In the genomic region with DNA sequence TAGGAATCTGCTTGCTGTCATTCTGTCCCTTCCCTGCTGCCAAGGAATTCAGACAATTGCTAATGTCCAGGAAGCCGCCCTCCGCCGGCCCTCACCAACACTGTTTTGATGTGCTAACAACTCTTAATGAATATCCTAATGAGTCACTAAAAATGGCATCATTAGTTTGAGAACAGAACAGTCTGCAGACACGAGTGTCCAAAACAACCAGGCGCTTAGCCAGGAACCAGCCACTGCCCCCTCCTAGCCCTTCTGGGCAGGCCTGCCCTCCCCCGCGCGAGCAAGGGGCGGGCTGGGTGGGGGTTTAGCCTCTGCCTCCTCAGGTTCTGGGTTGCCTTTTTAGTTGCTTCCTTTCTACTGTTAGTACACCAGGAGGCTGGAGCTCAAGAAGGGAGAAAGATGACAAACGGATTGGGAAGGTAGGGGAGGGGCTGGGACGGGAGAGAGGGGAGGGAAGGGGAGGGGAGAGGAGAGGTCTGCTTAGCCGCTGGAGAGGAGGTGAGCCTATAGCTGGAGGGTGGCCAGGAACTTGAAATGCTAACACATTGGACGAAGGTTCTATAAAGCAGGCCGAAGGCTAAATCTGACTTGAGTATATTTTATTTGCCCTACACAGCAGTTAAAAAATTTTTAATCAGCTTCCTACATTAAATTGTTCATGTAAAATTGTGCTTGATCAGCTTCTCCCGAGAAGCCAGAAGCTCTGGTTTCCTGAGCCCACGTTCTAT, we compare ENCODE assay signal across 14 mouse cellular contexts. TPM values are rescaled to one million over a fixed set of nuclear protein-coding genes. Genes with fewer than 3 reads are reported as not detected.
A peak's percentile ranks its signal among the peaks of the same experiment; 100 is the strongest.
DNase-seq lines count a peak whose midpoint lies in the region; ATAC-seq lines count a peak whose summit lies in the region.
"Had no signal": no experiment of that assay in that cellular context is flagged by ENCODE, and none has a peak within 500 bp of the region (broad histone marks: within the 10 kb centered on the region; RNA-seq: fewer than 3 reads in every experiment).

No protein-coding gene starts in this region.

- H3K4me1 ChIP-seq in kidney, embryonic 16.5 days (ENCODE audit: insufficient read depth, low read length) = peaks cover 4% of the 10 kb centered on the region
- H3K4me1 ChIP-seq in kidney, embryonic 14.5 days (ENCODE audit: control insufficient read depth, insufficient read depth, low read length) = no peaks in the 10 kb centered on the region
- peaks cover 19% of the 10 kb centered on the region for H3K4me1 ChIP-seq in midbrain, embryonic 14.5 days (ENCODE audit: control insufficient read depth, insufficient read depth, low read length)
- H3K4me1 ChIP-seq in midbrain, embryonic 10.5 days = peaks cover 28% of the 10 kb centered on the region
- H3K4me1 ChIP-seq in forebrain, embryonic 13.5 days = peaks cover 18% of the 10 kb centered on the region
- H3K4me1 ChIP-seq in midbrain, embryonic 15.5 days = peaks cover 18% of the 10 kb centered on the region

- H3K4me3 ChIP-seq in kidney, embryonic 16.5 days (ENCODE audit: low read length) = no peak overlapping the region
- H3K4me3 ChIP-seq in kidney, embryonic 14.5 days (ENCODE audit: low read length) = no peak overlapping the region
- no peak overlapping the region for H3K4me3 ChIP-seq in midbrain, embryonic 14.5 days (replicated peaks; ENCODE audit: low read depth, low read length)
- no peak overlapping the region for H3K4me3 ChIP-seq in midbrain, embryonic 10.5 days
- no peak overlapping the region for H3K4me3 ChIP-seq in forebrain, embryonic 13.5 days
- H3K4me3 ChIP-seq in midbrain, embryonic 15.5 days = no peak overlapping the region

- no peak overlapping the region for H3K27ac ChIP-seq in kidney, embryonic 16.5 days (ENCODE audit: low read length)
- H3K27ac ChIP-seq in kidney, embryonic 14.5 days (ENCODE audit: low read depth, low read length) = no peak overlapping the region
- H3K27ac ChIP-seq in midbrain, embryonic 14.5 days (replicated peaks; ENCODE audit: low read depth, low read length) = no peak overlapping the region
- H3K27ac ChIP-seq in midbrain, embryonic 10.5 days (replicated peaks) = no peak overlapping the region
- no peak overlapping the region; the same call in 1 of the 2 replicates for H3K27ac ChIP-seq in forebrain, embryonic 13.5 days
- H3K27ac ChIP-seq in midbrain, embryonic 15.5 days = no peak overlapping the region

- peaks cover 32% of the 10 kb centered on the region for H3K27me3 ChIP-seq in kidney, embryonic 16.5 days (ENCODE audit: insufficient read depth, low read length)
- peaks cover 23% of the 10 kb centered on the region for H3K27me3 ChIP-seq in kidney, embryonic 14.5 days (ENCODE audit: control insufficient read depth, insufficient read depth, low read length)
- H3K27me3 ChIP-seq in midbrain, embryonic 14.5 days (ENCODE audit: control insufficient read depth, insufficient read depth, low read length) = no peaks in the 10 kb centered on the region
- H3K27me3 ChIP-seq in midbrain, embryonic 10.5 days (ENCODE audit: low read depth, poor library complexity, severe bottlenecking) = peaks cover 55% of the 10 kb centered on the region
- H3K27me3 ChIP-seq in forebrain, embryonic 13.5 days = peaks cover 21% of the 10 kb centered on the region
- H3K27me3 ChIP-seq in midbrain, embryonic 15.5 days (replicated peaks) = no peaks in the 10 kb centered on the region; the same call in 1 of the 2 replicates

- H3K4me2 ChIP-seq in kidney, embryonic 16.5 days (replicated peaks; ENCODE audit: low read depth, low read length) = peak overlapping the region; percentile 27; the same call in 1 of the 2 replicates
- no peak overlapping the region for H3K4me2 ChIP-seq in kidney, embryonic 14.5 days (replicated peaks; ENCODE audit: low read depth, low read length)
- H3K4me2 ChIP-seq in midbrain, embryonic 14.5 days (ENCODE audit: low read length) = no peak overlapping the region
- H3K4me2 ChIP-seq in forebrain, embryonic 13.5 days = peak overlapping the region; percentile 30
- H3K4me2 ChIP-seq in midbrain, embryonic 15.5 days = no peak overlapping the region

- DNase-seq in midbrain, embryonic 14.5 days = peak; percentile 47
- DNase-seq in midbrain, embryonic 10.5 days (ENCODE audit: low spot score) = no peak
- no peak for DNase-seq in liver
- DNase-seq in thymus, postnatal 10 days (ENCODE audit: low spot score in 2 of 2) = no peak
- DNase-seq: adrenal gland, postnatal 10 days; B cell, adult 2 months; cerebellum, adult 11-12 months; kidney, adult 18-20 months; right cerebral cortex, postnatal 14 days; thymus, postnatal 14 days had no signal

- H3K36me3 ChIP-seq in kidney, embryonic 16.5 days (ENCODE audit: insufficient read depth, low read length) = no peaks in the 10 kb centered on the region
- H3K36me3 ChIP-seq in kidney, embryonic 14.5 days (ENCODE audit: control insufficient read depth, insufficient read depth, low read length) = no peaks in the 10 kb centered on the region
- H3K36me3 ChIP-seq in midbrain, embryonic 14.5 days (ENCODE audit: control insufficient read depth, insufficient read depth, low read length) = no peaks in the 10 kb centered on the region
- H3K36me3 ChIP-seq in midbrain, embryonic 10.5 days = no peaks in the 10 kb centered on the region
- H3K36me3 ChIP-seq in forebrain, embryonic 13.5 days (ENCODE audit: poor library complexity, severe bottlenecking) = no peaks in the 10 kb centered on the region
- no peaks in the 10 kb centered on the region for H3K36me3 ChIP-seq in midbrain, embryonic 15.5 days (replicated peaks)

- no peaks in the 10 kb centered on the region; the same call in 1 of the 2 replicates for H3K9me3 ChIP-seq in kidney, embryonic 16.5 days (ENCODE audit: low read length)
- no peaks in the 10 kb centered on the region; the same call in 1 of the 2 replicates for H3K9me3 ChIP-seq in kidney, embryonic 14.5 days (ENCODE audit: control insufficient read depth, low read length)
- H3K9me3 ChIP-seq in midbrain, embryonic 14.5 days (ENCODE audit: control insufficient read depth, low read length) = no peaks in the 10 kb centered on the region
- no peaks in the 10 kb centered on the region; the same call in 1 of the 2 replicates for H3K9me3 ChIP-seq in midbrain, embryonic 10.5 days (replicated peaks)
- no peaks in the 10 kb centered on the region for H3K9me3 ChIP-seq in forebrain, embryonic 13.5 days (replicated peaks)
- no peaks in the 10 kb centered on the region for H3K9me3 ChIP-seq in midbrain, embryonic 15.5 days

- no peak for ATAC-seq in kidney, embryonic 16.5 days (ENCODE audit: low FRiP score, low TSS enrichment)
- ATAC-seq in kidney, embryonic 14.5 days (ENCODE audit: low FRiP score, low TSS enrichment) = no peak
- no peak for ATAC-seq in midbrain, embryonic 14.5 days (ENCODE audit: low FRiP score, low TSS enrichment)
- ATAC-seq in forebrain, embryonic 13.5 days = no peak
- peak; percentile 40; the same call in 1 of the 2 replicates for ATAC-seq in midbrain, embryonic 15.5 days (replicated peaks)

- 14% methylated on average over 16 of the region's 16 CpGs for WGBS in kidney, embryonic 16.5 days
- WGBS in kidney, embryonic 14.5 days = 8% methylated on average over 16 of the region's 16 CpGs
- WGBS in midbrain, embryonic 14.5 days = 18% methylated on average over 16 of the region's 16 CpGs
- WGBS in midbrain, embryonic 10.5 days = 19% methylated on average over 16 of the region's 16 CpGs
- 18% methylated on average over 16 of the region's 16 CpGs for WGBS in forebrain, embryonic 13.5 days
- 12% methylated on average over 16 of the region's 16 CpGs for WGBS in midbrain, embryonic 15.5 days

- H3K9ac ChIP-seq in kidney, embryonic 16.5 days (replicated peaks; ENCODE audit: low read length) = no peak overlapping the region
- no peak overlapping the region for H3K9ac ChIP-seq in kidney, embryonic 14.5 days (ENCODE audit: low read depth, low read length)
- H3K9ac ChIP-seq in midbrain, embryonic 14.5 days (replicated peaks; ENCODE audit: low read length) = no peak overlapping the region
- no peak overlapping the region; the same call in 1 of the 2 replicates for H3K9ac ChIP-seq in forebrain, embryonic 13.5 days
- H3K9ac ChIP-seq in midbrain, embryonic 15.5 days = no peak overlapping the region

RNA-seq across cellular contexts. Expression of a gene that starts 36.2 kb away (rescaled TPM):
- polyA plus RNA-seq in kidney, embryonic 16.5 days (2015; fragmentation: Nextera tagmentation; extraction: Ambion mirVana) = 2.6 and 2.7 TPM in 2 replicates
- polyA plus RNA-seq in kidney, embryonic 14.5 days (2014; fragmentation: Nextera tagmentation; extraction: Ambion mirVana) = 2.1 and 2.5 TPM in 2 replicates
- 12.6 and 15.9 TPM in 2 replicates for polyA plus RNA-seq in midbrain, embryonic 14.5 days (2014; fragmentation: Nextera tagmentation; extraction: Ambion mirVana)
- 2.8 TPM in 2 replicates for polyA plus RNA-seq in midbrain, embryonic 10.5 days (2016; fragmentation: Nextera tagmentation; extraction: Ambion mirVana)
- 7.2 and 7.5 TPM in 2 replicates for polyA plus RNA-seq in forebrain, embryonic 13.5 days (2015; fragmentation: Nextera tagmentation; extraction: Ambion mirVana)
- 15.7 and 16.1 TPM in 2 replicates for polyA plus RNA-seq in midbrain, embryonic 15.5 days (2015; fragmentation: Nextera tagmentation; extraction: Ambion mirVana)

Comparison
In these comparisons a context has a peak if more than half of its experiments do, and no peak if none do; other contexts are left out.
1. H3K4me2 ChIP-seq: peak in kidney, embryonic 16.5 days (single experiment) and forebrain, embryonic 13.5 days (single experiment); none in kidney, embryonic 14.5 days (single experiment), midbrain, embryonic 14.5 days (single experiment) and midbrain, embryonic 15.5 days (single experiment).